Mouse (Mus musculus): ENCODE measurements around the gene Iqck.
A peak's percentile ranks its signal among the peaks of the same experiment; 100 is the strongest.

Iqck gene

DNA sequence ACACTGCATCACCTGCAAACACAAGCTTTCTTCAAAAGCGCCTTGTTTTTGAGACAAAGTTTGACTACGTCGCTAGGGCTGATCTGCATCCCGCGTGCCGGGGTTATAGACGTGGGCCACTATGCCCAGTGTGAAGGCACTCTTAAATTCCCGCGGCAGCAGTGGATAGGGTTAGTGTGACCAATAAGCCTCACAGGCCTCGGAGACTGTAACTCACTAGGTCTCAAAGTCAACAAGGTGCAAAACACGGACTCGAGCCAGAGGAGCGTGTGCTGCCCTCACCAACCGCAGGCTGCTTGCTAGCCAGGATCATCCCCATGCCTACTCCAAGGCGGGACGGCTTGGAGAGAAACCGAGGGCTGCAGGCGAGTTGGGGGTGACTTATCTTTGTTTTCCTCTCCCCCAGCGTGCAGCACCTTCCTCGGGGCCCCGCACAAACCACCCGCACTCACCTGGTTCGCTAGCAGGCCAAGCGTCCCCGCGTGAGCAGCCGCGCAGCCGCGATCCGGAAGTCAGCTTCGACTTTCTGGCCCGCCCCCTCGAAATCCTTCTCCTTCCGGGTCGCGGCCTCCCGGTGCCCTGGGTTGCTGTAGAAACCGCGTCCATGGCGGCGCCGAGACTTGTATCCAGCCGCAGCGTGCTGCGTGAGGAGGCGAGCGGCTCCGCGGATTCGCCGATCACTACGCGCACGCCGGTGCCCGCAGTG, at the start of gene Iqck:
Gene Iqck (plus strand): TSS at position 582 of the 706 bp plus-strand sequence.
- peak; percentile 77 to 86 for DNase-seq (ENCODE audit: low spot score in 2 of 2)

DNA sequence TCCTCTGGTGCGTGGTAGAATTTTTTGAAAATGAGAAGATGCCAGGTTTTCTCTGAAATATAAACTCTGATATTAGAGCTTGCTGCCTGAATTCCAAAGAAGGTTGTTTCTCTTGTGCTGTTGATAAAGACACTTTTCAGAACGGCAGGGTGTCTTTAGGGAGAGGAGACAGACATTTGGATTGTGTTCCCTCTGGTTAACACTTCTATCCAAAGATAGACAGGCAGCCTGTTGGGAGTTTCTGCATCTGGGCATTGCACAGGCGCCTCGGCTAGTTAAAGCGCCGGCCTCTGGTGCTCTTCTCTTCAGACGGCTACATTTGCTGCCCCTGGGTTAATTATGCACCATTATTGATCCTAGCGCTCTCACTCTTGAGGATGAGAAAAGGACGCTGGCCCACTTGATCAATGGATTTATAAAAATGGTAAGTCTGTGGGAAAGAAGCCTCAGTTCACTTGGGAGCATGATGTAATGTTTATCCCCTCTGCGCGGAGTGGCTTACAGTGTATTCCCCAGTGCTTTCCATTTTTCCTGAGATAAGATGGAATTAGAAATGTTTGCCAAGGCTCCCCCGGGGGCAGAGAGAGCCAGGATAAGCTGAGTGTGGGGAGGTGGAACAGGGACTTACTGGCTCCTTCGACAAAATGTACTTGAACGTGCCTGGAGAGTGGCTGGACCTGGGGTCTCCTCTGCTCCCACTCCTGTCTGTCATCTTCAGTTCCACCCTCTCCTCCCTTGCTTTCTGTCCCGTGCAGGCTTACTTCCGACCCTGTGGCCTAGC, 48.7 kb upstream of the Iqck start:
- DNase-seq (ENCODE audit: low spot score in 2 of 2) = no peak

DNA sequence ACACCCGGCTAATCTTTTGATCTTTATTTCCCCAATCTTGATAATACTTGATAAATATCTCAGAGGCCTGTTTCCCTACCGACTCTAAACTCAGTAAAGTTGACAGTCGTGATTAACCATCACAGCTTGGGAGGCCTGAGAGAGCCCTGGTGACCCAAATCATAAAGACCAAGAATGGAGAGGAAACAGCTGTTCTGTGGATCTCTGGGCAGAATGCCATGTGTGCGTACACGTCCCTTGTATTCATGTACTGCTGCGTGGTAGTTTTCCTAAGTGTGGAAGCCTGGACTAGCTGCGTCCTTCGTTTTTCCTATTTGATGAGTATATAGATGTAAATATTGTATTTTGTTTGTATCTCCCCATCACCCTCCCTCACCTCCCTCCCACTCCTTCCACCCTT, 47.7 kb upstream of the Iqck start:
- DNase-seq (ENCODE audit: low spot score in 2 of 2) = no peak

DNA sequence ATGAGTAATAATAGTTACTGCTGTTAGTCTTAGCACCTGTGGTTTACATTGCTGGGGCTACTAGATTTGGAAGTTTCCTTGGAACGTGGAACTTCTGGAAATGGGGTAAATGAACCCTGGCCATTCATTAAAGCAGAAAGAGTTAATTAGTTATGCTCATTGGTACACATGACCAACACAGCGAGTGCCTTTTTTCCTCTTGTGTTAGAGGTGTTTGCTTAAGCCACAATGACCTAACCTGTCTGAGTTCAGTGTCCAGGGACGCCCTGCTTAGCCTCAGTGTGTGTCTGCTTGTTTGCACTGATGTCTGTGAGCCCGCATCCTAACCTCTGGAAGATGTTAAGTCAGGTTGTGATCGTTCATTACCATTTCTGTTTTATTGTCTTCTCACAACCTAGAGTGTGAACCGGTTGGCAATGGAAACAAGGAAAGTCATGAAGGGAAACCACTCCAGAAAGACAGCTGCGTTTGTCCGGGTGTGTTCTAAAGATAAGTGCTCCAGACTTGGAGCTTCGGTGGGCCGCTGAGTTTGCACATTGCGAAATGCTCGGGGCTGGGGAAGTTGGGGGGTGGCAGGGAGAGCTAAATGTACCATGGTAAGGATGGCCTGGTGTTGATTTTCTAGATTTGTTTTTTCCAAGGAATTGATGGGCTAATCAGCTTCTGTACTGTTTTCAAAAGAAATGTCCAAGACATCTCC, 44.0 kb upstream of the Iqck start:
- DNase-seq (ENCODE audit: low spot score in 2 of 2) = no peak

DNA sequence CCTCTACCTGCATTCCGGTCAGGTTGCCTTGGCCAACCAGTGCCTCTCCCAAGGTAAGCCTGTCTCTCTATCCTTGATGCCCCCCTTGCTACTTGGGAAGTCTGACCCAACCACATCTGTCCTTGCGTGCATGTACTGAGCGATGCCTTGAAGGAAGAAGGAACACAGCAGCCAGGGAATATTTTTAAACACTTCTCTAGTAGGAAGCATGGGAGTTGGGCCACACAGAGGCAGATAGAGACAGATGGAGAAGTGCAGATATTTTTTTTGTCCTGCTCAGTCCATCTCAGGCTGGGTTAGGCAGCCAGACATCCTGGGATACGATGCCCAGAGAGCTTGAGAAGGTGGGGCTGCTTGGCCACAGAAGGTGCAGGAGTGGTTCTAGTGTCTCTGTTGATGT, 42.0 kb upstream of the Iqck start:
- DNase-seq (ENCODE audit: low spot score in 2 of 2) = no peak

DNA sequence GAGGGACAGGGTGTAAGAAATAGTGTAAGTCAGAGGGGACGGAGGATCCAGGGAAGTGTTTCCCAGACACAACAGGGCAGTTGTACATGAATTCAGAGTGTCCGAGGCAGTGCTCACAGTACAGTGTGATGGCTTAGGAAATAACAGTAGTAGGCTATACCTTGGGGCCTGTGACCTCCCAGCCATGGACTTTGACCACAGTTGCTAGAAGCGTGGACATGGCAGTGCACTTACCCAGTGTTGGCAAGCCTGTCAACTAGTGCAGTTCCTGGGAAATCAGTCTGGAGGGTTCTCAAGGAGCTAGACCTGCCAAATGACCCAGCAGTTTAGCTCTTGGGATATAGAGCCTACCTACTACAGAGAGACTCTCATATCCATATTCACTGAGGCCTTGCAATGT, 39.3 kb upstream of the Iqck start:
- no peak for DNase-seq (ENCODE audit: low spot score in 2 of 2)

DNA sequence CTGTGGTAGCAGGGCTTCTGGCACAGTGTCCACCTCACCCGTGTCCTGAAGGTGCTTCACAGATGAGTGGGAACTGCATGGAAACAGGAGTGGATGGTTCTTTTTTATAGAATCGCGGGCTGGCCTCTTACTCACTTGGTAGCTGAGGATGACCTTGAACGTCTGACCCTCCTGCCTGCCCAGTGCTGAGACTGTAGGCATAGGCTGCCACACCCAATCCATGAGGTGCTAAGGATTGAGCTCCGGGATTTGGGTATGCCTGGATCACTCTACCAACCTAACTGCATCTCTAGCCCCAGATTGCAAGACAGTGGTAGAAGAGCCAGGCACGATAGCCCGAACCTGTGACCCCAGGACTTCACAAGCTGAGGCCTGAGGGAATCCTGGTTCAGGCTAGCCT, 37.8 kb upstream of the Iqck start:
- no peak for DNase-seq (ENCODE audit: low spot score in 2 of 2)

DNA sequence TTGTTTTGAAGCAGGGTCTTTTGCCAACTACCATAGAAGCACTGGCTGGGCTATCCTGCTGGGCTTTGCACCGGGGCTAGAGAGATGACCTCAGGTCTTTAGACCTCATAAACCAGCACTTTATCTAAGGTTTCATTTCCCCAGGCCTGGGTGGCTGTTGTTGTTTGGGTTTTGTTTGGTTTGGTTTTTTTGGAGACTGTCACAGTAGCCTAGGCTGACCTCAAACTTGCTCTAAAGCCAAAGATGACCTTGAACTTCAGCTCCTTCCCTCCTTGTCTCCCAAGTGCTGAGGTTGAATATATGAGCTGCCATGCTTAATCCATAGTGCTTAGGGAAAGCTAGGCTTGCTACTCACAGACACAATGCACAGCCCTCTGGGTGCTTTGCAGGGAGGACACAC, 35.9 kb upstream of the Iqck start:
- no peak for DNase-seq (ENCODE audit: low spot score in 2 of 2)

DNA sequence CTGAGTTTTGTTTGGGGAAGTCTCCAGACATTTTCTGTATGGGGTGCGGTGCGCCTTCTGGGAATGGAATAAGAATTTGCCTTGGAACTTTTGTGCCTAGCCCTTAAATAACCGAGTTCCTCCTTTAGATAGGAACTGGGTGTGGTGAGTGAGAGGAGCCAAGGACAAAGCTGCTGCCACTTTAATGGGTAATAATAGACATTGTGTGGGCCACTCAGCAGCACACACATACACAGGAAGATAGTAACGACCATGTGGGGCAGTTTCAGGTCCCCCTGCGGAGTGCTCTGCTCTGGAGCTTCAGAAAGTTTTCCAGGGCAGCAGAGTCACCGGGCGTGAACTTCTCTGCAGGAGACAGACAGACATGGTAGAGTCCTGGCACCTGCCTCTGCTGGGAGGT, 34.2 kb upstream of the Iqck start:
- no peak for DNase-seq (ENCODE audit: low spot score in 2 of 2)

DNA sequence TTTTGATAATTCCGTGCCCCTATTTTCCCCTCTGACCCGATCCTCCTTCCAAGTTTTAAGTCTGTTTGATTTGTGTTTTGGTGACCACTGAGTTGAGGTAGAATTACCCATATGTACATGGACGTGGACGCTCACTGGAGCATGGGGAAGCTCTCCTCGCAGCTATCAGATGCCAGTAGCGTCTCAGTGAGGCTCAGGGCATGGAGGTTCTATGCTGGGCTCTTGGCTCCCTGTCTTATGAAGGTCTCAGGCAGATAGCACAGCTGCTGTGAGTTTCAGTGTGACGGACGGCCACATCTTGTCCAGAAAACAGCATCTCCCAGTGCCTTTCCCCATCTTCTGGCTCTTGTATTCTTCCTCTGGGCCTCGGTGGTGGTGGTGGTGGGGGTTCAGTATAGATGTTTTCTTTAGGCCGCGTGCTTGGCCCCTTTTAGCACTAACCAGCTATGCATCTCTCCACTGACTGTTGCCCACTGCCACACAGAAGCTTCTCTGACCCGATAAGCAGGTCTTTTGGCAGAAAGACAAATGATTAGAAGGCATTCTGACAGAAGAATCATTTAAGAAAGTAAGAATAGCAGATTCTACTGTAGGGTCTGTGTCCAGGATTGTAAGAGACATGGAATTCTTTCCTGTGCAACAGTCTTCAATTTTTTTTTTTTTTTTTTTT, 33.5 kb upstream of the Iqck start:
- no peak for DNase-seq (ENCODE audit: low spot score in 2 of 2)

DNA sequence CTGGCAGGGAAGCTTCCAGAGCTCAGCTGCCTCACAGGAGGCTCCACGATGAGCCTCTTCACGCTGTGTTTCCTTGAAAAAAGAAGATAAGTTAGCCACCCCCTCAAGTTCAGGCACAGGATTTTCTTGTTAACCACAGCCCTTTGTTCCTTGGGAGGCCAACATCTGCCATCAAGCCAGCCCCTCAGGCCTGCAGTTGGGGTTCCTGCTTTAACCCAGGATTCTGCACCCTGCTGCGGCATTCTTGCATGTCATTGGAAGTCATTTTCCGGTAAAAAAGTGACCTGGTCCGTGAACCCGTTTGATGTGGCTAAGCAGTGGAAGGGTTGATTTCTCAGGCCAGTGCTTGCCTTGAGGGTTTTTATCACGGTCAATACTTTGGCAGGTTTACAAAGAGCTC, 31.1 kb upstream of the Iqck start:
- DNase-seq (ENCODE audit: low spot score in 2 of 2) = no peak

DNA sequence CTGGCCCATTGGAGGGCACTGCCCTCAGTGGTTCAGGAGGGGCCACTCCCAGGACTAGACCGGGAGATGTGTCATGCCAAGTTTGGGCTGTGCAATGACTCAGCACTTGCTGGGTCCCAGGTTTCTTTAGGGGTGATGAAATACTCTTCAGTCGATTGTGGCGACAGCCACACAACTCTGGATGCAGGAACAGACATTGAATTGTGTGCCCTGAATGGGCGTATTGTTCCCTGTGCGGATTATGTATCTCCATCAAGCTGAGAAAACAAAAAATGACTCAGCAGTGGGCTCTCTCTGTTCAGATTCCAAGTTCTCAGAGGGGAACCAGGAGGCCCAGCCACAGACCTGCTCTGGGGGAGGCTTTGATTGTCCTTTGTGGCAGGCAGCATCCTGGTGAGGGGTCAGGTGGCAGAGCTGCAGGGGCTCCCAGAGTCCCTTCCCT, 27.6 kb upstream of the Iqck start:
- DNase-seq (ENCODE audit: low spot score in 2 of 2) = no peak

DNA sequence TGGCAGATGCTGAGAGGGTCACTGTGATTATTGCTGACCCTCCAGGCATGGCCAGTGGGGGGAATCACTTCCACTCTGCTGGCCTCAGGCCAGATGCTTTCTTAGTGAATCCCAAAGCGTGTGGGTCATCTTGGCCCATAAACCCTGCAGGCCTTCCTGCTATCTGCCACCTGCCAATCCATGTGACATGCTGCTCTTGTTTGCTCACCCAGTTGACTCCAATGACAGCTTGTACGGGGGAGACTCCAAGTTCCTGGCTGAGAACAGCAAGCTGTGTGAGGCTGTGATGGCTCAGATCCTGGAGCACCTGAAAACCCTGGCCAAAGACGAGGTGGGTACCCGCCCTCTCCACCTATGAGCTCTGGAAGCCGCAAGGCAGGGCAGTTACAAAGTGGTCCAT, 17.7 kb upstream of the Iqck start:
- no peak for DNase-seq (ENCODE audit: low spot score in 2 of 2)

DNA sequence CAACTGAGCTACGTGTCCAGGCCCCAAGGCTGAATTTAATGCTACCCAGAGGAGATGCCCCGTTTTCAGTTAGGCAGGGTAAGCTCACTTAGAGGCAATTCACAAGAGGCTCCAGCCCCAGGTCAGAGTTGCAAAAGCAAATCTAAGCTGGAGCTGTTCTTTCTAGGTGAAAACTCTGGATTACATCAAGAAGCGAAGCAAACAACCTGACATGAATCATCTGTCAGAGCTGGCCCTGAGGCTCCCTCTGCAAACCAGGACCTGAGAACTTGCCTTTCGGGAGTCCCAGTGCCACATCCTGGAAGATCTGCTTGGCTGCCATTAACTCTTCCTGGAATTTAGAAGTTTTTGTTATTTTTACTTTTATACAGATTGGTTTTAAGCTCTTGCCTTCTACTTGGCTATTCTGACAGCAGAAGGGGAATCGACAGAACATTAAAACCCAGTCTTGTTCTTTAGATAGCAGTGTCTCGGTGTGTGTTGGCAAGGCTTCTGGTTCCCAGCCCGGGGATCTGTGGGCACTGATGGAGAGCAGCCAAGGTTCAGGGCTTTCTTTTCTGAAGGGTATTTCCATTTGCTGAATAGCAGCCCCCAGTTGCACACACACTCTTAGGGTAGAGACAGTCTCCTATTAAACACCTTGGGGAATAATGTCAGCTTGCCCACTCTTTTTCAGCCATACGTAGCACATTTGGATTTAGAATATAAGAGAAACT, 14.4 kb upstream of the Iqck start:
- DNase-seq (ENCODE audit: low spot score in 2 of 2) = no peak

DNA sequence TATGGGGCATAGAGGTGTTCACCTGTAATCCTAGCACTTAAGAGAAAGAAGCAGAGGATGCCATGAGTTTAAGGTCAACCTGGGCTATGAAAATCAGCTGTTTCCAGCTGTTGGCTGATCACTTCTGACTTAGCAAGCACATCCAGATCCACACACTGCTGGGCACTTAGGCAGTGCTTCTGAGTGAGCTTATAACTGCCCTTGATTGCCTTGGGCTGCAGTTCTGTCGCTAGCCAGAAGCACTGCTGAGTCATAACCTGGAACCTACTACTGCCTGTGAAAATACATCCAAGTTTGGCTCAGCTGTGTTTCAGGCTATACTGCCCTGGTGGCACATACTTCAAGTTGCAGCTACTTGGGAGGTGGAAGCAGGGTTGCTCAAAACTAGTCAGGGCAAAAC, 13.8 kb upstream of the Iqck start:
- DNase-seq (ENCODE audit: low spot score in 2 of 2) = no peak

DNA sequence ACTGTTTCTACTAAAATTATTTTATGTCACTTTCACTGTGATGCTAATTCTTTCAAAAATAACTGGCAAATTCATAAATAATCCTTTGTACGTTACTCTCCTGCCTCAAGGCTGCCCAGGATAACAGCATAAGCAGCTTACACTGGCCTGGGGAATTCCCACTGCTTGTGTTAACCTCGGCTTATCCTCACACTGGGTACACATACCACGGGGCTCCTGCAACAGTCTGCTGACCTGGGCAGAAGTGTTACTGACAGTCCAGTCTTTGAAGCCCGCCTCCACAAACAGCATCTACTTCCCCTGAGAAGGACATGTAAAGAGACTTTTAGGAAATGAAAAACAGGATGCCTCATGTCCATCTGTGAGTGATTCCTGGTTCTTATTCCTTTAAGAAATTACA, 12.6 kb upstream of the Iqck start:
- peak; percentile 16 to 39 for DNase-seq (ENCODE audit: low spot score in 2 of 2)

DNA sequence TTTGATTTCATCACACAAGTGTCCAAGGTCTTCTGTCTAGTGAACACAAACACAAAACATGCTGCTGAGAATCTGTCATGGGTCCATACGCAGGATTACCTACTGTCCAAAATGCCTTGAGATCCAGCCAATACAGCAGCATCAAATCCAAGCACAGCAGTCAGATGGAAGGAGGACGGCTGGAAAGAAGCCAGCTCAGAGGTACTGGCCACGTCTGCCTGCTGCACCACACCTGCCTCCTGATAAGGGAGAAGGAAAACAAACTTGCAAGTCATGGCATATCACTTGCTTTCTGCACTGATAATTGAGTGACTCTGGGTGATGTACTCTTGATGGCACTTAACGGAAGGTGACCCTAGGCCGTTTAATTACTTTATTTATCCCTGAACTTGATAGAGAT, 10.4 kb upstream of the Iqck start:
- no peak for DNase-seq (ENCODE audit: low spot score in 2 of 2)

DNA sequence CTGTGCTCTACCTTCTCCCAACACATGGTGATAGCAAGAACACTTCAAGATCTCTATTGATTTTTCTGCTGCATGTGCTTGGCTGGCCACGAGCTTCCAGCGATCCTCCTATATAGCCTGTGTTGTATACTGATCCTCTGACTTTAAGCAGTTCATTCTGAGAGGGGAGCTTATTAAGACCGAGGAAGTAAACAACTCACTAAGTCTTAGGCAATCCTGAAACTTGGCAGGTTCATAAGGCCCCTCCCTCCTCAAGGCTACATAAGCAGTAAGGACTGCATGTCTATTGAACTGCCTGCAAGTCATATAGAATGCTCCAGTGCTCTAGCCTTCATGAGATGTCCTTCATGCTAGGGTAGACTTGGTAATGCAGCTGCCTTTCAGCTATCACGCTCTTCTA, 9.2 kb upstream of the Iqck start:
- no peak for DNase-seq (ENCODE audit: low spot score in 2 of 2)

DNA sequence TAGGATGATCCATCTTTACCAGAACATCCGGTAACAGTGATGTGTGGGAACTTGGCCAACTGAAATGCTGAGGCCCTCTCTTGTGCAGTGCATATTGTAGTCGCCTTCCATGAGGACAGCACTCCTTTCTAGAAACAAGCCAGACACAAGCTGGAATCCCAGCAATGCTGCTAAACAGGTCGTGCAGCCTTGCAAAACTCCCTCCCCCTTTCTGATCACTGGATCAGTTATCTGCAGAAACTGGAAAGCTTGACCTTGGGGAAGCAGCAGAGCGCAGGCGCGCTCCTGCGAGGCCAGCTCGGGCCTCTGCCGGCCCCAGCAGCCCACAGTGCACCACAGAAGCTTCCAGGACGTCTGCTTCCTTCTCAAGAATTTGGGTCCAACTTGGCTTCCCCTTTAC, 6.8 kb upstream of the Iqck start:
- DNase-seq (ENCODE audit: low spot score in 2 of 2) = no peak

DNA sequence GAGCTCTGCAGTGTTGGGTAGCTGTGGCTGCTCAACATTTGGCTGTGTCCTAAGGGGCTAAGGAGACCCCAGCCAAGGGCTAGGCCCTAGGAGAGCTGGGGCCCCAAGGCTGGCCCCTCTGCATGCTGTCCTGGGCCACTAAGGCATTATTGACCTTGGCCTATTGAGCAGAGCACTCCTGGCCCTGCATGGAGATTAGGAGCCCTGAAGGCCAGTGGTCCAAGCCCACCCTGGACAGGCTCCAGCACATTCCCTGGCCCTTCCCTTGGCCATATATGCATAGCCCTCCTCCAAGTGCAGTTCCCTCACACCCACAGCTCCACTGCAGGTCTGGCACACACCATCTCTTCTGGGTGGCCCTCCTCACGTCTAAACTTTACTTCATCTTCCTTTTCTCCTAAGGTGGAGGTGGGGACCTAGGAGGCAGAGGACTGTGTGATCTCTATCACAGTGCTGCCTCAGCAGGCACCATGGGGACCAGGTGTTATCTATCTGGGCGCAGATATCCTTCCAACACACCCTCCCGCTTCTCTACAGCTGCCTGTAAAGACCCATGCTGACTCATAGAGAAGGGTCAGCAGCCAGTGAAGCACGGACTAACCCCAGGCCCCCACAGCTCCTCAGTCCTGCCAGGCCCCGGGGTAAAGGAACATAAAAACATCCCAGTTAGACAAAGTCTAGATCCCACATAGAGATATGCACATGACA, 5.9 kb upstream of the Iqck start:
- DNase-seq (ENCODE audit: low spot score in 2 of 2) = no peak

DNA sequence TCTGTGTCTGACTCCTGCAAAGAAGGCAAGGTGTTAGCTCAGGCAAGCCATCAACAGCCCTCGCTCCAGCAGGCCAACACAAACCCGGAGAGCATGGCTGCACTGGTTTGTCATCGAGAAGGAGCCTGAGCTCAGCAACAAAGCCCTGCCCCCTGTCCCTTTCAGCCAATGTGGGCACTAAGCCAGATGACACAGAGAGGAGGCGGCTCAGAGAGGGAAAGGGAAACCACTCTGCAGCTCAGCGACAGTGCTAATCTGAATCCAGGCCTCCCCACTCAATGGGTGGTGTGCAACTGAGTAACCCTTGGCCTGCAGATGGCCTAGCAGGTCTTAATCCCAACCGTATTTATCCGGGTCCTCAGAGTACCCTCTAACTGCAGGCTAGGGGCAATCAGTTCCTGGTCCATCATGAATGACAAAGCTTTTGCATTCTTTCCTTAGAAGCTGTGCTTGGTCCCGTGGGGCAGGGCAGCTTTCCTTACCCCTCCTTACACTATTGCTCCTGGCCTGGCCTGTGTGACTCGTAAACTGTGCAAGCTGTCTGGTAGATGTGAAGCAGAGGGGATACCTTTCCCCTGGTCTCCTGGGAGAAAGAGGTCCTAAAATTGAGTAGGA, 4.8 kb upstream of the Iqck start:
- no peak for DNase-seq (ENCODE audit: low spot score in 2 of 2)

Data from natural killer cell, adult 2 months (primary cell).